Mouse (Mus musculus) liver, postnatal 0 days (tissue): ENCODE measurements around the gene Mars.
"Not testable (repeated sequence)": the region's sequence is repeated elsewhere in the genome, so short reads cannot be mapped to it uniquely, and the experiment has no call there.

ENCODE experiments used
- CTCF ChIP-seq: sonication (generic); IDR thresholded peaks from 2 replicates; pipeline ENCODE4 v1.5.1; 2016; ENCODE audit warnings: antibody characterized with exemption, low read depth
- EP300 ChIP-seq: IDR thresholded peaks from 2 replicates; pipeline ENCODE4 v1.6.1; 2016; ENCODE audit warnings: antibody characterized with exemption, low read depth, mild to moderate bottlenecking

DNA sequence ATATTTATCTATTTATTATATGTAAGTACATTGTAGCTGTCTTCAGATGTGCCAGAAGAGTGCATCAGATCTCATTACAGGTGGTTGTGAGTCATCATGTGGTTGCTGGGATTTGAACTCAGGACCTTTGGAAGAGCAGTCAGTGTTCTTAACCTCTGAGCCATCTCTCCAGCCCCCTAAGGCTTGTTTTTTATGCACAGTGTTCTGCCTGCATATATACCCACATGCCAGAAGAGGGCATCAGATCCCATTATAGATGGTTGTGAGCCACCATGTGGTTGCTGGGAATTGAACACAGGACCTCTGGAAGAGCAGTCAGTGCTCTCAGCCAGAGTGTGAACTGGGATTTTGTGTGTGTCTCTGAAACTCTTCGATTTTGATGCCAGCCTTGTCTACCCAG is 3.4 kb upstream of the Mars start:
- TF ChIP-seq EP300: not testable (repeated sequence)
- peak; percentile 16 for TF ChIP-seq CTCF
